ENCODE assay signal across 8 mouse cellular contexts in the genomic region with DNA sequence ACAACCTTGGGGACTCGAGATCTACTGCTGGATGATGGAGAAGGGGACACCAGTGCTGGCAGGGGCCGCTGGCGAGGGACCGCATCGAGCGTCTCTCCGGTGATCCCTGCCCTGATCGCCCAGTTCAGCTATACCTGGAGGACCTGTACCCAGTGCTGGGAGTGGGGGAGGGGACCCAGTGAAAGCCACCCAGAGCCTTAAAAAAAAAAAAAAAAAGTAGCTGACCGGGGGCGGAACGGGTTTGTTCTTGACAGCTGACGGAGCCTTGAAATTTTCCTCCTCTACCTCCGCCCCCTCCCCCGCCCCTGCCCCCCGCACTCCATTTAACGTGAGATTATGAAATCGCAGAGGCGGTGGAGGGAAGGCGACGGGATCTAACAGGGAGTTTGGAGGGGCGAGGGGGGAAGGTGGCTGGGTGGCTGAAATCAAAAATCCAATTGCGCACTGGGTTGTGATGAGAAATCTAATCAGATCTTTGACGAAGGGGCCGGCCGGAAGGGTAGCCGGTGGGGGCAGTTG.
DNase-seq lines count a peak whose midpoint lies in the region; ATAC-seq and TF ChIP-seq lines count a peak whose summit lies in the region.

No protein-coding gene starts in this region.

- TF ChIP-seq POLR2A in thymus, adult 2 months (IDR thresholded peaks at IDR 0.05; ENCODE audit: control insufficient read depth, extremely low read depth, insufficient read depth, low read length, poor library complexity) = no peak

- no peaks in the 10 kb centered on the region for H3K36me3 ChIP-seq in lung, embryonic 15.5 days
- no peaks in the 10 kb centered on the region for H3K36me3 ChIP-seq in midbrain, embryonic 10.5 days
- no peaks in the 10 kb centered on the region for H3K36me3 ChIP-seq in stomach, embryonic 16.5 days (ENCODE audit: control insufficient read depth, insufficient read depth, low read length)
- no peaks in the 10 kb centered on the region for H3K36me3 ChIP-seq in thymus, adult 2 months (ENCODE audit: control insufficient read depth, insufficient read depth, low read length)

- H3K9ac ChIP-seq in lung, embryonic 15.5 days = no peak overlapping the region
- peak overlapping the region; percentile 66 for H3K9ac ChIP-seq in stomach, embryonic 16.5 days (ENCODE audit: low read length)

- H3K27me3 ChIP-seq in lung, embryonic 15.5 days = peaks cover 12% of the 10 kb centered on the region
- peaks cover 17% of the 10 kb centered on the region for H3K27me3 ChIP-seq in midbrain, embryonic 10.5 days (ENCODE audit: low read depth, poor library complexity, severe bottlenecking)
- 0 out of 2 replicates have a peak, but pooled peaks cover 5% of the 10 kb centered on the region for H3K27me3 ChIP-seq in stomach, embryonic 16.5 days (ENCODE audit: control insufficient read depth, insufficient read depth, low read length)
- H3K27me3 ChIP-seq in thymus, adult 2 months (ENCODE audit: control insufficient read depth, insufficient read depth, low read length) = no peaks in the 10 kb centered on the region

- H3K4me1 ChIP-seq in lung, embryonic 15.5 days = peaks cover 3% of the 10 kb centered on the region
- H3K4me1 ChIP-seq in midbrain, embryonic 10.5 days = peaks cover 24% of the 10 kb centered on the region; the same call in 1 of the 2 replicates
- no peaks in the 10 kb centered on the region for H3K4me1 ChIP-seq in stomach, embryonic 16.5 days (ENCODE audit: control insufficient read depth, insufficient read depth, low read length)
- H3K4me1 ChIP-seq in thymus, adult 2 months (replicated peaks; ENCODE audit: control insufficient read depth, insufficient read depth, low read length) = no peaks in the 10 kb centered on the region

- no peak for DNase-seq in lung, postnatal 4 days
- DNase-seq in cerebellum, adult 9-10 months = peak; percentile 66
- peak; percentile 36 to 62 for DNase-seq in frontal cortex, adult 2 months (ENCODE audit: extremely low spot score in 1 of 2, low spot score in 1 of 2)
- peak; percentile 44 to 72 for DNase-seq in layer of hippocampus, adult 18-20 months (ENCODE audit: low spot score in 2 of 2)
- DNase-seq in midbrain, embryonic 10.5 days (ENCODE audit: low spot score) = peak; percentile 54
- no peak for DNase-seq in thymus, adult 2 months

- TF ChIP-seq CTCF in thymus, adult 2 months (IDR thresholded peaks at IDR 0.05; ENCODE audit: borderline replicate concordance, control insufficient read depth, extremely low read depth, insufficient read depth, low read length, poor library complexity) = no peak

- H3K9me3 ChIP-seq in lung, embryonic 15.5 days = no peaks in the 10 kb centered on the region
- no peaks in the 10 kb centered on the region for H3K9me3 ChIP-seq in midbrain, embryonic 10.5 days (replicated peaks)
- no peaks in the 10 kb centered on the region for H3K9me3 ChIP-seq in stomach, embryonic 16.5 days (replicated peaks; ENCODE audit: control insufficient read depth, low read length)

- no peak overlapping the region for H3K27ac ChIP-seq in lung, embryonic 15.5 days
- H3K27ac ChIP-seq in midbrain, embryonic 10.5 days (replicated peaks) = peak overlapping the region; percentile 80
- peak overlapping the region; percentile 71; the same call in 1 of the 2 replicates for H3K27ac ChIP-seq in stomach, embryonic 16.5 days (ENCODE audit: low read length)
- H3K27ac ChIP-seq in thymus, adult 2 months (ENCODE audit: control insufficient read depth, insufficient read depth, low read length) = no peak overlapping the region

- under 1% methylated on average over 25 of the region's 26 CpGs for WGBS in lung, embryonic 15.5 days
- WGBS in midbrain, embryonic 10.5 days = under 1% methylated on average over 26 of the region's 26 CpGs
- under 1% methylated on average over 26 of the region's 26 CpGs for WGBS in stomach, embryonic 16.5 days
- WGBS in thymus, adult 2 months = 7% methylated on average over 26 of the region's 26 CpGs

- peak overlapping the region; percentile 87 for H3K4me2 ChIP-seq in lung, embryonic 15.5 days
- H3K4me2 ChIP-seq in stomach, embryonic 16.5 days (ENCODE audit: low read depth, low read length) = peak overlapping the region; percentile 93

- peak; percentile 64 for ATAC-seq in lung, embryonic 15.5 days (ENCODE audit: borderline replicate concordance, extremely low read depth, low FRiP score, low TSS enrichment)
- ATAC-seq in stomach, embryonic 16.5 days (ENCODE audit: insufficient read depth, low FRiP score) = peak; percentile 63; the same call in 1 of the 2 replicates

- peak overlapping the region; percentile 50 for H3K4me3 ChIP-seq in lung, embryonic 15.5 days
- H3K4me3 ChIP-seq in midbrain, embryonic 10.5 days = peak overlapping the region; percentile 63
- H3K4me3 ChIP-seq in stomach, embryonic 16.5 days (replicated peaks; ENCODE audit: low read length) = peak overlapping the region; percentile 62
- H3K4me3 ChIP-seq in thymus, adult 2 months (ENCODE audit: control insufficient read depth, insufficient read depth, low read length) = no peak overlapping the region

Comparison
In these comparisons a context has a peak if more than half of its experiments do, and no peak if none do; other contexts are left out.
1. H3K27ac ChIP-seq: peak in midbrain, embryonic 10.5 days (single experiment) and stomach, embryonic 16.5 days (single experiment); none in lung, embryonic 15.5 days (single experiment) and thymus, adult 2 months (single experiment).
2. DNase-seq: peak in cerebellum, adult 9-10 months (single experiment), frontal cortex, adult 2 months (2 of 2), layer of hippocampus, adult 18-20 months (2 of 2) and midbrain, embryonic 10.5 days (single experiment); none in lung, postnatal 4 days (0 of 2) and thymus, adult 2 months (single experiment).